Mouse (Mus musculus): ENCODE results near the gene Fgfr2.
A peak's percentile ranks its signal among the peaks of the same experiment; 100 is the strongest.
"Not testable (repeated sequence)": the region's sequence is repeated elsewhere in the genome, so short reads cannot be mapped to it uniquely, and the experiment has no call there.

Gene Fgfr2

DNA sequence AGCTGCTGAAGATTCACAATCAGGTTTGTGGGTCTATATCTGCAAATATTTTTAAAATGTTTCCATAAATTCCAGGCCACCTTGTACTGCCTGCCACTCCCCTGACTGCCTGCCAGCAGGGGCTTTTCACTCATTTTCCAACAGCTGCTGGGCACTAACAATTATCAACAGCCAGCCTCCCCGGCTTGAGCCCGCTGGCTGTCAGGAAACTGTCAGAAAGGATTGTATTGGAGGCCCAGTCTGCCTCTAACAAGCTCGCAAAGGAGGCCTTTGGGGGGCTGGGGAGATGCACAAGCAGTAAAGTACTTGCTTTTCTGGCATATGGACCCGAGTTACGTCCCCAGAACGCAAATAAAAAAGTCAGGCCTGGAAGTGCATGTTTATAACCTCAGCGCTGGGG, 664.7 kb downstream of the Fgfr2 start:
- DNase-seq (ENCODE audit: low read depth, low spot score): peak; percentile 21

DNA sequence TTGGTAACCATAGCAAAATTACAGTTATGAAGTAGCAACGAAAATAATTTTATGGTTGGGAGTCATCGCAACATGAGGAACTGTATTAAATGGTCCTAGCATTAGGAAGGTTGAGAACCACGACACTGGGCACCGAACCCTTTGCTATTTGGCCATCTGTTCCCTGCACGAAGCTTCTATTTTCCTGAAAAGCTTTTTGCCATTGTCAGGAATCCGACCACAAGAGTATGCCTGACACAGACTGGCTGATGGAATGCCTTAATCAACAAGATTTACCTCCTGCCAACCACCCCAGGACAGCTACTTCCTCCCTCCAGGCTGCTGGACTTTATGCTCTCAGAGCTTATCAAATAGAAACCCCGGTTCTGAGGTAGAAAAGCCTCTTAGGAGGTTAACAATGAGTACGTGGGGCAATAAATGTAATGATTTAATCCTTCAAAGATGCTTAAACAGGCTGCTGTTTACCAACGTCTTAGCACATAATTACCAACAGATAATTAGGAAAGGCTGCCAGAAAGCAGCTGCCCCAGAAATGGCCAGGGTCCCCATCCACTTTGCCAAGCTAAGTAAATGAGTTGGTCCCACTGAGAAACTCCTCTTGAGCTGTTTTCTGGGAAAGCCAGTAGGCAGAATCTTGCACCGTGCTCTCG, 668.0 kb downstream of the Fgfr2 start:
- DNase-seq (ENCODE audit: low read depth, low spot score): peak; percentile 18

DNA sequence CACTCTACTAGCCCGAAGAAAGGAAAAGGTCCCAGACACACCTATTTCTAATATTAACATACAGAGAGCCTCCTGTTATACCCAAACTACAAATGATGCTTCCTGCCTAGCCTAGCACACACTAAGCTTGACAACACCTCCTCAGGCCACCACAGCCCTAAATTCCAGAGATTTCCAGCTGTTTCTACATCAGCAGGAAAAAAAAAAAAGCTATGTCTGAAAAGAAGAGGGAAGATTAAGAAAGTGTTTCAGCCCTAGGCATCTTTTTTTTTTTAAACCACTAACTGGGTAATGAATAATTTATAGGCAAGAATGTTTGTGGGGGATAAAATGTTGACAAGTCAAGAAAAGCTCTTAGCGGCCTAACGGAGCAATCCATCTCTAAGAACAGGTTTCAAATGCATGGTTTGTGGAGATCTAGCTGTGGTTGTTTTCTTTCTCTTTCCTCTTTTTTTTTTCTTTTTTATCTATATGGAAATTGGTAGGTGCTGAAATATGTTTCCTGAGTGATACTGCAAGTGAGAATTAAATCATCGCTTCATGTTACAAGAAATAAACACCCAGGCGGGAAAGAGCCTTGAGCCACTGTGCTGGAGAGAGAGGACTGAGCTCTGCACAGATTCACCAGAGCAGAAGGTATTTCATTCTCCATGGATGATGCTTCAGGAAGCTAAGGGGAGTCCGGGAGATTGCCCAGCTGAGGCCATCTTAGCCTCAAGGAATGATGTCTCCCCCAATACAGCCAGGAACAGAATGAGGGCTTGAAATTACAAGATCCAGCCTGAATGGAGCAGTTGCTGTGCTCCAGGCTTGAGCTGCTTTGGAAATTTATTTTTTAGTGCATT, 673.0 kb downstream of the Fgfr2 start:
- DNase-seq (ENCODE audit: low read depth, low spot score): no peak

DNA sequence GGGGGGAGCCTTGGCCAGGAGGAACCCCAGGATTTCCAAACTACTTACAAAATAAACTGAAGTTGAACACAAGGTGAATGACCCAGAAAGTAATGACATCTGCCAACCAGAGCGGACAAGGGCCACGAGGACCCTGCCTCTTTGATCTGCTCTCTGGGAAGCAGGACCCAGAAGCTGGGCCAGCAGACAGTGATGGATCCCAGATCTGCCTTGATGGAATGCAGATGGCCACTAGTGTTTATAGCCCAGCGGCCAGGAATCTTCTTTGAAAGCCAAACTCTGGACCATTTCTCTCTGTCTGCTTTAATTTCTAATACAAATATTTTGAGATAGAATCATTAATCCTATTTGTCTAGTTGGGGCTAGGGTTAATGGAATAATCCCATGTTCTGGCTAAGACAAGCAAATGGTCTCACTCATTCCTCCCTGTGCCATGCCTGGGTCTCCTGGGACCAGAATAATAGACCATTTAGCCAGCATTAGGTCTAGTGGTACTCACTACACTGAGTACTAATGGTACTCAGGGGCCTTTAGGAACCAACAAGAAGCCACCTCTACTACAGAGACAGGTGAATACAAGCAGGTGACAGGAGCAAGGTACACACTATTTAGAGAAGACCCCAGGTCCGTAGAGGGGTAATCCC, 674.5 kb downstream of the Fgfr2 start:
- peak; percentile 30 for DNase-seq (ENCODE audit: low read depth, low spot score)

DNA sequence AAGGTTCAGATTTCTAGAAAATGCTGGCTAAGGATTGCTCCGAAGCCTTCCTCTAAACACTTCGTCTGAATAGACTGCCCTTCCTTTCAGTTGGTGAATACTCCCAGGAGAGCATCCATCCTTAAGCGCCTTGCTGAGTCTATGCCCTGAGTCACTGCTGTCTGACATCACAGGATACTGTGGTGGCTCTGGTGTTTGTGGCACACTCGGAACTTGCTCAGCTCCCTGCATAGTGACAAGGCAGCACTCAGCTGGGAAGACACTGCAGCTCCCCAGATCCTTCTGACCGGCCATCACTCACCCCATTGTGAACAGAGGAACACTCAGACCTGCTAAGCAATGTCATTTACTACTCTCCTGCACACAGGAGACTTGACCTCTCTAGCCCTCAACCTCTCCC, 675.6 kb downstream of the Fgfr2 start:
- DNase-seq (ENCODE audit: low read depth, low spot score): no peak

DNA sequence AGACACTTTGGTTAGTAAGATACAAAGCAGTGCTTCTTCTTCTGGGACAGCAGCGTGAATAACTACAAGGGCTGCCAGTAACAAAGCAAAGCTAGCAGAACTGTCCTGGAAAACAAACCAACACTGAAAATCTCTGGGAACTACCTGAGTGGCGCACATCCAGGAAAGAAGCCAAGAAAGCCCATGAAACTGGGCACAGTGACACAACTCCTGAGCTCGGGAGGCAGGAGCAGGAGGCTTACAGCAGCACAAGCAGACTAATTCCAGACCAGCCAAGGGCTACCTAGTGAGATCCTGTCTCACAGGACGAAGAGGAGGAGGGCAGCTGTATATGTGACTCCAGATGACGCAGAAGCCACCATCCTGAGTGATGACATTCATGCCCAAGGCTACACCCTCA, 676.3 kb downstream of the Fgfr2 start:
- DNase-seq (ENCODE audit: low read depth, low spot score): no peak

DNA sequence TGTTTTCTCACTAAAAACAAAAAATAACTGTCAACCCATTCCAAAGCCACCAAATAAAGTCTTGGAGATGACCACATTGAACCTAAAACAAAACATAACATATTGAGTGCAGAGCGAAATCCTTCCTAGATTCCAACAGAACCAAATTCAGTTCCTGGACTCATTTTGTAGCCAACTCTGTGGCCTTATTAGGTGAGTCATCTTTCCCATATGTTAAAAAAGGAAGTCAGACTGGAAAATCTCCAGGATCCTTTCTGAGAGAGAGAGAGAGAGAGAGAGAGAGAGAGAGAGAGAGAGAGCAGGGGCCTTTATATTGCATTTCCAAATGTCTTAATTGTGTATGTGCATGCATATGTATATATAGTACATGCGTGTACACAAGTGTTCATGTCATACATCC, 678.9 kb downstream of the Fgfr2 start:
- no peak for DNase-seq (ENCODE audit: low read depth, low spot score)

DNA sequence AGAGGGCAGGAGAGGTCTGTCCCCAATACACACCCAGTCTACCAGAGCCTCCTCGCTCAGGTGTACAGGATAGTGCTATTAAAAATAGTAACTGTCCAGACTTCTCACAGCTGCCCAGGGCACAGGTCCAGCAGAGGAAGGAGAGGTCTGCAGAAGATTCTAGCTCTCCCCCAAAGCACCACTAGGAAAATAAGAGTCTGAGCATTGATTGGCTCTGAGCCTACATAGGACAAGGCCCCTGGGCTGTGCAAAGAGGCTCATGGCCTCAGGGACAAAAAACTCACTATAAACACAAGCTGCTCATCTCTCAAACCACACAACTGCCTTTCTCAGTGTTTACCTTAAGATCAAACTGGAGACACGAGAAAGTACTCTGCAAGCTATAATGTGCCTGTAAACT, 679.4 kb downstream of the Fgfr2 start:
- no peak for DNase-seq (ENCODE audit: low read depth, low spot score)

DNA sequence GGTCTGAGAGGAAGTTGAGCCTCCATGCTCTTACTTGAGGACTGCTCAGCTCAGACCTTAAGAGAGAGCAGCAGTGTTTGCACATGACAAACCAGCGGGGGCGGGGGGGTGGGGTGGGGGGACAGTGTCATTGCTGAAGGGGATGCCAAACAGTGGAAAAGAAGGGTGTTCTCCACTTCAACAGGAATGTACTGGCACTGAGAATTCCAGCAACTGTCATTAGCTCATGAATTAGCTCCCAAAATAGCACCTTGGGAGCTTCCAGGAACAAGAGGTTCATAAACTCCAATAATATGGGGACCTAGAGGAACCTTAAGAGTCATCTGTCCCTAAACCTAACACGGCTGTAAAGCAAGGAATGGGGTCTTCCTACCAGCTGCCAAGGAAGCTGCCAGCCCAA, 680.0 kb downstream of the Fgfr2 start:
- no peak for DNase-seq (ENCODE audit: low read depth, low spot score)

DNA sequence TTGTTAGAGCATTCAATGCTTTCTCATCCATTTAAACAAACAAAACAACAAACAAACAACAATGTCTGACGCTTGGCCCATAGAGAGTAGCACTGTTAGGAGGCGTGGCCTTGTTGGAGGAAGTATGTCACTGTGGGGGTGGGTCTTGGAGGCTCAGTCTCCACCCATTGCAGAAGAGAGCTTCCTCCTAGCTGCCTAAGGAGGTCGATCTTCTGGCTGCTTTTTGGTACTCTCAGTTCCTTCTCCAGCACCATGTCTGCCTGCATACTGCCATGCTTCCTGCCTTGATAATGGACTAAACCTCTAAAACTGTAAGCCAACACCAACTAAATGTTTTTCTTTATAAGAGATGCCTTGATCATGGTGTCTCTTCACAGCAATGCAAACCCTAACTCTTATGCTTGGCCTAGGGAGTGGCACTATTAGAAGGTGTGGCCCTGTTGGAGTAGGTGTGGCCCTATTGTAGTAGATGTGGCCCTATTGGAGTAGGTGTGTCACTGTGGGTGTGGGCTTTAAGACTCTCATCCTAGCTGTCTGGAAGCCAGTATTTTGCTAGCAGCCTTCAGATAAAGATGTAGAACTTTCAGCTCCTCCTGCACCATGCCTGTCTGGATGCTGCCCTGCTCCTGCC, 680.9 kb downstream of the Fgfr2 start:
- not testable (repeated sequence) for DNase-seq (ENCODE audit: low read depth, low spot score)

DNA sequence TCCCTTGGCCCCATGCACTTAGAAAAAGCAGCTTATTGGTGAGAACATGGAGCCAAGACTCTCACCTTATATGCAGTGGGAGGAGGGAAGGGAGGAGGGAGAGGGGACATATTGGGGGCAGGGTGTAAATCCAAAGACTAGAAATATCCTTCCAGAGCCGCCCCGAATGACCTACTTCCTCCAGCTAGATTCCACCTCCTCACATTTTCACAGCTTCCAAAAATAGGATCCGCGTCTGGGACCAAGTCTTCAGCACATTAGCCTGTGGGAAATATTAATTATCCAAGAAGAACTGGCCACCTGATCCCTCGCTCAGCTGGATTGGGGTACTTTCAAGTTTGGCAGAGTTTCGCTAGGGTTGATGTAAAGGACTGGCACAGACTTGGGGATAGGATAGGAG, 683.2 kb downstream of the Fgfr2 start:
- no peak for DNase-seq (ENCODE audit: low read depth, low spot score)

DNA sequence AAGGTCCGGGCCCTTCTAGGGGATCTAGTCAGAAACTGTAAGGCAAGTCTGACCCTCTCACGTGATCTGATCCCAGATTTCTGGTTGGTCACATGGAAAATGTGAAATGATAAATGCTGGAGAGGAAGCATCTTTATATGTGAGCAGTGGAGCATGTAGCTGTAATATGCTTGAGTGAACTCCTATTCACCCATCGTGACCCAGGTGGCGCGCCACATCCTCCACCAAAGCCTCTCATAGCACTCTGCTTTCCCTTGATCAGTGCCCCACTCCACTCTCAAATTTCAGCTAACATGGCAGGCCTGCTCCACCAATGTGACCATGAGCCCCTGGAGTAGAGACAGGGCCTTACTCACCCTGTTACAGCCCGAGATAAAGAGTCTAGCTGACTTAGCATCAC, 685.1 kb downstream of the Fgfr2 start:
- no peak for DNase-seq (ENCODE audit: low read depth, low spot score)

DNA sequence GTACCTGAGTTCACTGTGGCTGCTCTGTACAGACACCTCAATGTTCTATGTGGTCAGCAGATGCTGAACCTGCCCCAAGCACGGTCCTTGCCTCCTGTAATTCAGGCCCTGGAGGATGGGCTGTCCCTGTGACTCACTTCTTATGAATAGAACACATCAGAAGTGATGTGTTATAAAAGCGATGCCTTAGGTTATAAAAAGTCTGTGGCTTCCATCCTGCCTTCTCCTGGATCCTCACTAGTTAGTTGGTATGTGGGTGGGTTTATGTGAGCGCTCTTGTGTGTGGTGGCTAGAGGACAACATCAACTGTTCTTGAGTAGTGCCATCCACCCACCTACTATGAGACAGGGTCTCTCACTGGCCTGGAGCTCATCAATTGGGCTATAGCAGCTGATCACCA, 685.7 kb downstream of the Fgfr2 start:
- DNase-seq (ENCODE audit: low read depth, low spot score): no peak

DNA sequence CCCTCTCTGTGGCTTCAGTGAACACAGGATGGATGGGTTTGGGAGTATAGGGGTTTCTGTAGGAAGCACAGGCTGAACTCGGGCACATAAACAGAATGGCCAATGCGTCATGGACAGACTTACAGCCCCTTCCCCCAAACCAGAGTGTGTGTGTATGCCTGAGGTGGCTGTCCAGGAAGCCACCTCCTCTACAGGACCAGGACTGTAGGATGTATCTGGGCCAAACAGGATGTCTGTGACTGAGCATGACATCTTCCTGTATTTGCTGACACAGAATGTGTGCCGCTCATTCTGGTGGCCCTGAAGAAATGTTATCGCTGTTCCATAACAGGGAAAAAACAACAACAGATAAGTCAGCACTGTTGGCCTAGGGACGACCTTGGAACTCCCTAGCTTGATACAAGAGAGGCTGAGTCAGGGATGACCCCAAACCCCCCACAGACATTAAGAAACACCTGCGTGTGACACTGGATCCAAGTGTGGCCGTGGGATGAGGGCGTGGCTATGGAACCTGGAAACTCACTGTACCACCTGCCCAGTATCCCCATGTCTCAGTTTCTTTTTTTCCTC, 687.6 kb downstream of the Fgfr2 start:
- no peak for DNase-seq (ENCODE audit: low read depth, low spot score)

DNA sequence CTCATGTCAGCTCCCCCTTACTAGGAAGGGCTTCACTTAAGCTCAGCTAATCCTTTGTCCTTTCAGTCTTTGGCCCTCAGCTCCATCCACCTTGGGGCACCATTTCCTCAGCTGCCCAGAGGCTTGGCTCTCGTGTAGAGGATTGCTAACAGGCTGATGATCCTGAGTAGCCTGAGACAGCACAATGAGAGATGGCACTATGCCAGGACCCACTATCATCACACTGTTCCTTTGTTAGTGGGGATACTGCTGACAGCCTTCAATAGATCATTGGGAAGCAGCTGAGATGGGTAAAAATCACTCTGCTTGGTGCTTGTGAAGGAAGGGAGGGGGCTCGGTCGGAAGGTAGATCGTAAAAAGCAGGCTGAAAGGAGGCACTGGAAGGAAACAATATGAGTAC, 693.8 kb downstream of the Fgfr2 start:
- DNase-seq (ENCODE audit: low read depth, low spot score): no peak

DNA sequence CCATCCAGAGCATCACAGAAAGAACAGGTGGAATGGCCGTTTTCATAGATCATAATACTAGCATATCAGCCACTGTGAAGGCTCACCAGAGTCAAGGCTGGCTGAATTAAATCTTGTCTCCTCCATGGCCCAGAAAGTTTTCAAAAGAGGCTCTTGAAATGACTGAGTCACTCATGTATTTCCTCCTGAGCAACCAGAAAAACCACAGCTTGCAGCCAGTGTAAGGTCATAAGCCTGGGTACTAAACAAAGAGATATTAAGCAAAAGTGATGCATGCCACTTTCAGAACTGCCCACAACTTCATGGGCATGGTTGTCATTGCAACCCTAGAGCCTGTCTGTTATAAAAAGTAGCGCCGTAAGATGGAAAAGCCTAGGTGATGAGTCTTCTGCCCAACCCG, 694.8 kb downstream of the Fgfr2 start:
- no peak for DNase-seq (ENCODE audit: low read depth, low spot score)

DNA sequence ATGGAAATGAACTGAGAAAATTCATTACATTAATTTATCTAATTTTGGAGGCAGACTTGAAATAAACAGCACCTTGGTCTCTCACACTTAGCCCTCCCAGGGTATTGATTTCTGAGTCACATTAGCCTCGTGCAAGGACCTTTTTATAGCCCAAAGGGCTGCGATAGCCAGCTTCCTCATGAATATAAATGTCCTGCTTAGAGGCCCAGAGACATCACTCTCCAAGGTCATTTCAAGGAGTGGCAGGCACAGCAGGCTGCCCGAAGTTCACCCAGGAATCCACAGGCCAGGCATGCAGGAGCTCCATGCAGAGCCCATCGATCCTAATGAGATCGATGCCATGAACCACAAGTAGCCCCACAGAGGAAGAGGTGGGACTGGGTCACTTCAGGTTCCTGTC, 697.1 kb downstream of the Fgfr2 start:
- no peak for DNase-seq (ENCODE audit: low read depth, low spot score)

DNA sequence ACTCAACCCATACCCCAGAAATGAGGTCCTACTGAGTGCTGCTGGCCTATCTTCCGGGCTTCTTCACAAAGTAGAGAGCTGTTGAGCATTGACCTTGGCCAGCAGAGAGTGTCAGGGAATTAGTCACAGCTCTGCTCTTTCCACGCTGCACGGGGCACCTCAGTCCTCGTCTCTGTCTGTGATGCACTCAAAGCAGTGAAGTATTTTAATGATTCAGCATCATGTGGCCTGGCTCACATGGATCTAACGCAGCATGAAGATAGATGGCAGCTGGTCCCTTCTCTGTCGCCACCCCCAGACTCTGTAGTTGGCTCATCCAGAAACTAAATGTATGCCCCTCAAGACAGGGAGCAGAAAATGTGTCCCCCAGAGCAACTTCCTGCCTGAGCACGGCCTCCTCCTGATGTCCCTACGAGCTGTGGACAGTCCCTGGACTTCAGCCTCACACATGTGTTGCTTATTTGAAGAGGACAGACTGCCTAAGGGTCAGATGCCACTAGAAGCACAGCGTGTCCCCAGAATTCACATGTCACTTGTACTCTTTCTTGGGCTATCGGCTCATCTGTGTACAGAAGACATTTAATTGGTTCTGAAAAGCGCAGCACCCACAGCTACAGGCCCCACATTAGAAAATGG, 697.7 kb downstream of the Fgfr2 start:
- DNase-seq (ENCODE audit: low read depth, low spot score): no peak

DNA sequence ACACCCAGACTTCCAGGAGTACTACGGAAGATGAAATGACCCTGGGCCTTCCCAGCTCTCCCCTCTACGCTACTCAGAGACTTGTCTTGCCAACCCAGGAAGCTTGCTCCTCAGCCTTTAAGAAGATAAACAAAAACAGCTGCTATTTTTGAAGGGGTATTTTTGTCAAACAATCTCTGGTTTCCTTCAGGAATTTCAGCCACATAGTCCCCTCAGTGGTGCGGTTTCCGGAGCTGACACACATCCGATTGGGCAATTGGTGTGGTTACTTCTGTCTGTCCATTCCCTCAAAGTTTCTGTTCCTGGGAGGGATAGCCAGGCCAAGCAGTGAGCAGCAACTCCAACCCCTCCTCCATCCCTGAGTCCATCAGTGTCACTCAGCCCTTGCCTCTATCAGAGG, 699.6 kb downstream of the Fgfr2 start:
- no peak for DNase-seq (ENCODE audit: low read depth, low spot score)

DNA sequence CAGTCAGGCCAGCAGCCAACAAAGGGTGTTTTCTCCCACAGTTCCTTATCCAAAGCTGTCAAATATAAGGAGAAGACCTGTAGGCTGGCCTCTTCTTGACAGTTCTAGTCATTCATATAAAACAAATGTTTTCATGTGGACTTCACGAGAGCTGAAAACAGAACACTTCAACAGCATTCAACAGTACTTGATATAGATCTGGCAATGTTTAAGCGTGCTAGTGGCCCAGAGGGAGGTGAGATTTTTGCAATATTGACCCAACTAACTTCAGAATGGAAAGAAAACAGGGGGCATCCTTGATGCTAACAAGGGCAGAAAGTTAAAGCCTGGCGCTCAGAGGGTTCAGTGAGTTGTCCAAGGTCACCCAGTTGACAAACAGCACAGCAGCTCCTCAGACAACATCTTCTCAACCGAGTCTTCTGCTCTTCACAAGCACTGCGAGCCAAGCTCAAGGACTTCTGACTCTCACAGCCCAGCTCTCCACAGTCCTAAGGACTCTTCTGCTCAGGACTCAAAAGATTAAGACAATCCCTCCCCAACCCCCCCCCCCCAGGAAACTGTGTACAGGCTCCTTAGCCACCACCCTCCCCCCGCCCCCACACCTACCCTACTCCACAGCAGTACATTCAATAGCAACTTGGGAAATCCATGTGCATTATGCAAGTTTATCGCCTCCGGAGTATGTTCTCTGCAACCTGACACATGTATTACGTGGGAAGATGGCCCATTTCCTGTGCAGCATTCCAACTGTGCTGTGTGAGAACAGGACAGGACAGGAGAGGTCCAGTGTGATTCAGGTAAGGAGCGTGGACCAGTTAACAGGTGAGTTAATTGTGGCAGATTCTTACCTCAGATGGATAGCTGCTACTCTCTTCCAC, 703.5 kb downstream of the Fgfr2 start:
- DNase-seq (ENCODE audit: low read depth, low spot score): no peak

DNA sequence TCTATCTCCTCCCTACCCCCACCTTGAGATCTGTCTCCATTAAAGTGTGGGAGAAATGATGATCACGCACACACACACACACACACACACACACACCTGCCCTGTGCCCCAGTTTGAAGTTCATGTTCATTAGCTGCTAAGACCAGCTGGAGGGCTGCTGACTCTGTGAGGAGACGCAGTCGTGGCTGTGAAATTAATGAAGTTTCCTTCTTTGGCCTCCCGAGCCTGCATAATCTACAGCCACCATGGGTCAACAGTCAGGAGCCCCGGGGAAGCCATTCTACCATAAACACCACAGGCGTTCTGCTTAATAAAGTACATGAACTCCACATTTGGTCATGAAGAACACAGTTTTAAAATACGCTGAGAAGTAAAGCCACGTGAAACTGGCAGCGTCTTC, 706.3 kb downstream of the Fgfr2 start:
- peak; percentile 18 for DNase-seq (ENCODE audit: low read depth, low spot score)
